Mouse (Mus musculus) limb, embryonic 12.5 days (tissue): ENCODE measurements around the gene Plekhg6. TPM values are rescaled to one million over a fixed set of nuclear protein-coding genes. Genes with fewer than 3 reads are reported as not detected.

Source experiments
- ATAC-seq: fragments of 200-750 bp; cut with Nextera tagmentation; 2 replicates; pipeline ENCODE4 v1.8.0; 2017; ENCODE audit warnings: low read depth, moderate TSS enrichment; ENCODE audit not compliant: insufficient number of reproducible peaks, insufficient read depth, low FRiP score, low TSS enrichment
- H3K27ac ChIP-seq: fragments of 300-500 bp; sonication (generic); 2 replicates; pipeline ENCODE4 v1.5.1; 2016; ENCODE audit warnings: mild to moderate bottlenecking, moderate library complexity
- H3K27me3 ChIP-seq: fragments of 300-500 bp; sonication (generic); 2 replicates; pipeline ENCODE4 v1.6.1; 2016; ENCODE audit warnings: mild to moderate bottlenecking, moderate library complexity
- H3K36me3 ChIP-seq: fragments of 300-500 bp; sonication (generic); 2 replicates; pipeline ENCODE4 v1.6.1; 2016; ENCODE audit warnings: mild to moderate bottlenecking, moderate library complexity
- H3K4me1 ChIP-seq: fragments of 300-500 bp; sonication (generic); replicated peaks from 2 replicates; pipeline ENCODE4 v1.6.1; 2016
- H3K4me2 ChIP-seq: fragments of 300-500 bp; sonication (generic); 2 replicates; pipeline ENCODE4 v1.6.1; 2016; ENCODE audit warnings: mild to moderate bottlenecking, moderate library complexity
- H3K4me3 ChIP-seq: fragments of 300-500 bp; sonication (generic); replicated peaks from 2 replicates; pipeline ENCODE4 v1.5.1; 2016; ENCODE audit warnings: mild to moderate bottlenecking
- H3K9ac ChIP-seq: fragments of 300-500 bp; sonication (generic); replicated peaks from 2 replicates; pipeline ENCODE4 v1.6.1; 2016; ENCODE audit warnings: mild to moderate bottlenecking, moderate library complexity
- H3K9me3 ChIP-seq: fragments of 300-500 bp; sonication (generic); 2 replicates; pipeline ENCODE4 v1.6.1; 2016; ENCODE audit warnings: mild to moderate bottlenecking, moderate library complexity
- WGBS: fragments of 180-500 bp; shearing (Covaris S2); methylation state at CpG from one replicate; pipeline ENCODE4 v1.1.7; 2016; 5-methylcytosine and 5-hydroxymethylcytosine counted together
- polyA plus RNA-seq: library from polyadenylated mRNA; unstranded; fragments of >200 nt; fragmentation: Nextera tagmentation; extraction: Ambion mirVana; gene quantifications from 2 replicates; pipeline ENCODE4 v1.2.1, GENCODE M21; 2016

Gene Plekhg6
- polyA plus RNA-seq, 1 experiment from 2014 or later: 0.41 TPM

DNA sequence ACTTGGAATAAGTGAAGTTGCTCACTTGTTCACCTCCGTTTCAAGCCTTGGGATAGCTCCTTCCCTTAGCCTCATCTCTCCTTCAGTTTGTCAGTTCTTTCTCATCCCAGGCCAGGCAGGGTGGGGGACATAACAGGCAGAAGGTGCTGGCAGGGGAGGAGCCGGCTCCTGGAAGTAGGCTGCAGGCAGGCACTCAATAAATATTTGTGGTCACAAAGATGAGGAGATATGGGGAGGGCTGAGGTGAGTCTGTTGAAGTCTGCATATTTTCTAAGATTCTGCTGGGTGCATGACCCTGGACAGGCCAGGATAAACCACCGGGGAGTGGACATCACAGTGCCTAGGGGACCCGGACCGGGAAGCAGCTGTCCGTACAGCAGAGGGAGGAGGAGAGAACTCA, 57.0 kb downstream of the Plekhg6 start:
- no peak overlapping the region for H3K27ac ChIP-seq
- no peak overlapping the region for H3K4me3 ChIP-seq
- H3K36me3 ChIP-seq: no peaks in the 10 kb centered on the region
- H3K4me2 ChIP-seq: no peak overlapping the region
- no peak for ATAC-seq
- WGBS: 53% methylated on average over 6 of the region's 6 CpGs
- H3K27me3 ChIP-seq: peaks cover 55% of the 10 kb centered on the region
- no peaks in the 10 kb centered on the region for H3K9me3 ChIP-seq
- H3K4me1 ChIP-seq: peaks cover 6% of the 10 kb centered on the region; the same call in 1 of the 2 replicates
- no peak overlapping the region for H3K9ac ChIP-seq

DNA sequence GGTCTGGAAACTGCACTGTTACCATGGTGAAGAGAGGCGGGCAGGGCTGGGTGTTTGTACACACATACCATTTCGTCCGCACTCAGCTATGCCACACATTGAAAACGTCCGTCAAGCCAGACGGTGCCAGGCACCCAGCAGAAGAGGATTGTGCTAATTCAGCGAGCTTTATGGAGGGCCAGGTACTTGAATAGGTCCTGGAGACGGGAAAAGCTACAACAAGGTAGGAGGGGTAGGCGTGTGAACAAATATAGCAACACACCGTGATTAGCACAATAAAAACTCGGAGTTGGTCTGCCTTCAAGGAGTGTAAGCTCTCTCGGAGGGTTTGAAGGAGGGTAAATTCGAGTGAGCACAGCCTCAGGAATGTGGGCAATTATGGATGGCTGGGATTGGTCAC, 57.8 kb downstream of the Plekhg6 start:
- Histone ChIP-seq H3K9ac (no peak overlapping the region), H3K36me3 (no peaks in the 10 kb centered on the region), H3K4me3 (no peak overlapping the region), H3K4me1 (peaks cover 6% of the 10 kb centered on the region; the same call in 1 of the 2 replicates), H3K27ac (no peak overlapping the region), H3K27me3 (peaks cover 55% of the 10 kb centered on the region), H3K9me3 (no peaks in the 10 kb centered on the region), H3K4me2 (no peak overlapping the region)
- WGBS: 59% methylated on average over 13 of the region's 13 CpGs
- no peak for ATAC-seq

DNA sequence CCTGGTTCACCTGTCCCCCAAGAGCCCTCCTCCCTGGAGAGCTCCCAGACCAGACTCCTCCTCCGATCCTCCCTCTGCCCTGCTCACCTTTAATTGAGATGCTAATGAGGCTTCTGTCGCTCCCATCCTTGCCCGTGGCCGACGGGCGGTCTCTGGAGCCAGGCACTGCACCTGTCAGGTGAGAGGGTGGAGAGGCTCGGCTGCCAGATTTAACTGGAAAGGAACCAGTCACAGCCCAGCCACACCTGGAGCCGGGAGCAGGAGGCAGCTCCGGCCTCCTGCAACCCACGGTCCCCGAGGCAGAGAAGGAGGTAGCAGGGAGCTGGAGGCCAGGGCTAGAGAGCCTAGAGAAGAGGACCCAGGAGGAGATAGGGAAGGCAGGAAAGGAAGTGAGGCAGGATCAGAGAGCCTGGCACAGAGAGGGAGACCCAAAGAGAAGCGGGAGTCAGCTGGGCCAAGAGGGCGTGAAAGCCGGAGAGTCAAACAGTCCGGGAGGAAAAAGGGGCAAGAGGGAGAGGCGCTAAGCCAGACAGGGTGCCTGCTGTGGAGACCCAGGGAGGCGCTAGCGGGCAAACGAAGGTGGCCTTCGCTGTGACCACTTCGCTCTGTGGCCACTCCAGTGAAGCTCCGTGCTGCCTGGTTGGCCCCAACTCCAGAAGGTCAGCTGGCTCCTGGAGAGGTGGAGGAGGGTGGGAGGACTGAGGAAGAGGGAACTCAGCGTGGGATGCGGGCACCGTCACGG, 59.3 kb downstream of the Plekhg6 start:
- whole genome bisulfite sequencing: 5% methylated on average over 26 of the region's 26 CpGs
- no peak overlapping the region for H3K4me3 ChIP-seq
- H3K9ac ChIP-seq: no peak overlapping the region

GRCm38 (mm10) chr6:125320323-125320722, 60.3 kb downstream of the Plekhg6 start, which contains the start of gene Scnn1a:
Scnn1a (plus strand) TSS chr6:125320659.
- WGBS: 82% methylated on average over 1 of the region's 1 CpGs
- ATAC-seq: no peak
- Histone ChIP-seq H3K36me3 (no peaks in the 10 kb centered on the region), H3K4me2 (no peak within 1 kb of the TSS), H3K9ac (0 out of 2 replicates have a peak within 1 kb of the TSS, but pooled peaks have one; percentile 8), H3K27me3 (peaks cover 55% of the 10 kb centered on the region), H3K4me3 (no peak within 1 kb of the TSS), H3K4me1 (peaks cover 6% of the 10 kb centered on the region; the same call in 1 of the 2 replicates), H3K27ac (no peak within 1 kb of the TSS), H3K9me3 (no peaks in the 10 kb centered on the region)

More for the DNA sequence above, 59.3 kb downstream of the Plekhg6 start:
- Histone ChIP-seq H3K9me3 (no peaks in the 10 kb centered on the region), H3K36me3 (no peaks in the 10 kb centered on the region), H3K27me3 (peaks cover 55% of the 10 kb centered on the region), H3K4me1 (peaks cover 6% of the 10 kb centered on the region; the same call in 1 of the 2 replicates), H3K27ac (no peak overlapping the region), H3K4me2 (no peak overlapping the region)
- no peak for ATAC-seq

GRCm38 (mm10) chr6:125319919-125320296, 60.7 kb downstream of the Plekhg6 start:
- Histone ChIP-seq H3K27me3 (peaks cover 55% of the 10 kb centered on the region), H3K27ac (no peak overlapping the region), H3K36me3 (no peaks in the 10 kb centered on the region), H3K4me3 (no peak overlapping the region), H3K9me3 (no peaks in the 10 kb centered on the region), H3K9ac (0 out of 2 replicates have a peak overlapping the region, but pooled peaks have one; percentile 8), H3K4me2 (no peak overlapping the region), H3K4me1 (peaks cover 7% of the 10 kb centered on the region)
- no peak for ATAC-seq

DNA sequence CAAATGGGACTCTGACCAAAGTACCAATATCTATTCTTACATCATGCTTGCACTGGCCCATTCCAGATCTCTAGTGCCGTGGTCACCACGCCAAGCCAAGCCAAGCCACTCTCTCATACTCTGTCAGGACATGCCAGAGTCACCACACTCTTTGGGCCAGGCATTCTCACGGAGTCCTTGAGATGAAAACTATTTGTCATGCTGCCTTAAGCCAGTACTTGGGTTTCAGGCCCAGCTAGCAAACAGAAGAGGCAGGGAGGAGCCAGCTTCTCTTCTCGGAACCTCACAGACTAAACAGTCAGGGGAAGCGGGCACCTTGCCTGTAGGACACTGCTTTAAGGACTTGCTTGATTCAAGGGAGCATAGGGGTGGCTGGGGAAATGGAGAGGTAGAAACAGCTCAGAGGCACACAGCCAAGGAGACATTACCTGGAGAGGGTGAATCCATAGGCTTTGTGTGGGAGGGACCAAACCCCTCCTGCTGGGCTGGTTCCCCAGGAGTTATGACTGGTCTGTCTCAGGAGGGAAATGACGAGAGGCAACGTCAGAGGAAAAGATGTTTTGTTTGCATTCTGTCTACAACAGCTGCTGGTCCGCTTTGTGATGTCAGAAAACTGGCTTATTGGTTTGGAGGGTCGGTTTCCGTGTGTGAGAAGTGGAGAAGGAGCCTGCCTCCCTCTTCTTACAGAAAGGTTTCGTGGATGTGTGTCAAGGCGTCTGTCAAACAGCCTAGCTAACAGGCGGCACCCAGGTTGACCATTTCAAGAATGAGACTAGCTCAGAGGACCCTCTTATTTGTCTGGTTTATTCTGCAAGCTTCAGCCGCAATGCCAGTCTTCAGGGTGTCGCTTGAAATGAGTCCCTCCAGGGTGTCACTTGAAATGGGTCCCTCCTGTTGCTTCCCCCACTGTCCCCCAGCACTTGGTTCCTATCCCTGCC, 61.3 kb downstream of the Plekhg6 start:
- Histone ChIP-seq H3K4me1 (peaks cover 13% of the 10 kb centered on the region), H3K36me3 (no peaks in the 10 kb centered on the region), H3K4me3 (no peak overlapping the region), H3K4me2 (no peak overlapping the region), H3K9ac (no peak overlapping the region), H3K9me3 (no peaks in the 10 kb centered on the region), H3K27me3 (peaks cover 54% of the 10 kb centered on the region), H3K27ac (no peak overlapping the region)
- ATAC-seq: no peak
- 66% methylated on average over 15 of the region's 15 CpGs for WGBS

DNA sequence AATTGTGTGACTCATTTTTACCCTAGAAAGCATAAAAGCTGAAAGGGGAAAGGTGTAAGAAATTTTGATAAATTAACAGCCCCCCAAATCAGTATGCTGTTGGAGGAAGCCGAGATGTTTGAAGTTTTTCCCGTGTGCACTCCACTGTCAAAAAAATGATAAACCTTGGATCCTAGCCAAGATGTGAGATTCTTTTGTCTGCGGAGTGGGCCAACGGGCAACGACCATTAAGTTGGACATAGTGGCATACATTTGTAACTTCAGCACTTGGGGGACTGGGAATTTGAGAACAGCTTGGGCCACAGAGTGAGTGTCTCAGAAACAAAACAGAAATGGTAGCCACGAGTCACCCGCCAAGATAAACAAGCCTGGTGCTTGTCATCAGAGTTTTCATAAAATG, 63.5 kb downstream of the Plekhg6 start:
- ATAC-seq: no peak
- Histone ChIP-seq H3K27ac (no peak overlapping the region), H3K27me3 (peaks cover 36% of the 10 kb centered on the region), H3K4me2 (no peak overlapping the region), H3K9ac (no peak overlapping the region), H3K4me1 (peaks cover 34% of the 10 kb centered on the region), H3K4me3 (no peak overlapping the region), H3K36me3 (no peaks in the 10 kb centered on the region), H3K9me3 (no peaks in the 10 kb centered on the region)
- WGBS: 74% methylated on average over 7 of the region's 7 CpGs

- ATAC-seq: no peak
- H3K27ac ChIP-seq: peak overlapping the region; percentile 83; the same call in 1 of the 2 replicates
- H3K27me3 ChIP-seq: peaks cover 13% of the 10 kb centered on the region
- no peak overlapping the region for H3K4me3 ChIP-seq
- 62% methylated on average over 6 of the region's 6 CpGs for WGBS
- H3K9me3 ChIP-seq: no peaks in the 10 kb centered on the region
- peaks cover 39% of the 10 kb centered on the region for H3K4me1 ChIP-seq
- H3K4me2 ChIP-seq: peak overlapping the region; percentile 78; the same call in 1 of the 2 replicates
- 0 out of 2 replicates have a peak, but pooled peaks cover 12% of the 10 kb centered on the region for H3K36me3 ChIP-seq
- no peak overlapping the region for H3K9ac ChIP-seq
These were observed 65.8 kb downstream of the Plekhg6 start for GRCm38 (mm10) chr6:125314746-125315145.

DNA sequence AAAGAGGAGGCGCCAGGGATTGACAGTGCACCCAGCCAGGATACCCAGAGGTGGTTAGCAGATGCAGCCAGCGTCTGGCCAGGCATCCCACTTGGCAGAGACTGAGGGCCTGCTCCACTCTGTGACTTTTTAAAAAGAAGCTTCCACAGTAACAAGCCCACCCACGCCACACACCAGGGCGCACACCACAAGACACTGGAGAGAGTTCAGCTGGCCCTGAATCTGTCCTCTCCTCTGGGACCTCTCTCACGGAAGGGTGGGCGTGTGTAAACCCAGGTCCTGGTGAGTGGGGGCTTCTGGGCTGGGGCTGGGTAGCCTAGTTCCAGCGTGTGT, 66.4 kb downstream of the Plekhg6 start:
- peak; percentile 32 for ATAC-seq
- peak overlapping the region; percentile 89 for H3K9ac ChIP-seq
- H3K4me1 ChIP-seq: peaks cover 44% of the 10 kb centered on the region
- H3K27ac ChIP-seq: peak overlapping the region; percentile 83
- peaks cover 7% of the 10 kb centered on the region; the same call in 1 of the 2 replicates for H3K27me3 ChIP-seq
- 0 out of 2 replicates have a peak, but pooled peaks cover 13% of the 10 kb centered on the region for H3K36me3 ChIP-seq
- H3K9me3 ChIP-seq: no peaks in the 10 kb centered on the region
- peak overlapping the region; percentile 53 for H3K4me3 ChIP-seq
- H3K4me2 ChIP-seq: peak overlapping the region; percentile 78
- 51% methylated on average over 7 of the region's 7 CpGs for WGBS

DNA sequence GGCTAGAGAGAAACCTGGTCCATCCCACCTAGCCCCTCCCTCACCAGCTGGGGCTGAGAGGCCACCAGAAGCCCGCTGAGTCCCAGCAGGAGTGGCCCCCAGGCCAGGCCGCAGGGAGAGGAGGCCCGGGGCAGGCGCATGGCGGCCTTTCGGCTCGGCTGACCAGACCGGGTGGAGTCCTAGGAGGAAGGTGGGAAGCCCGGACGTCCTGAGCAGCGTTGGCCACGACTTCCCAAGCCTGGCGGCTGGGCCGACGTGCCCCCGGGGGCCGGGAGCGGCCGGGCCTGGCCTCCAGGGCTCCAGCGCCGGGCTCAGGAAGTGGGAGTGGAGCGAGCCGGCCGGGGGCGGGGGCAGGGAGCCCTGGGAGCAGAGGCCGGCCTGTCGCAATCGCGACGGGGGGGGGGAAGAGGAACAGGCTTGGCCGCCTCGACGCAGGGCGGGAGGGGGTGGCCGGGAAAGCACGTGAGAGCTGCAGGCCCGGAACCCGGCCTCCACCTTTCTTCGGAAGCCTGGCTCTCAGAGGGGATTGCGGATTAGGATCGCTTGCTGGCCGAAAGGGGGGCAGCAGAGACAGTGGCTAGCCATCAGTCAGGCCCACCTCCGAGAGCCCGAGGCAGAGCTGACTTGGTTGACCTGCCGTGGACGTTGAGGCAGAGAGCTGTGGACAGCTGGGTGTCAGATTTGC, 66.9 kb downstream of the Plekhg6 start, which contains the start of gene Ltbr:
TSS of gene Ltbr (minus strand) at position 340 of the 685 bp plus-strand sequence.
- WGBS: under 1% methylated on average over 36 of the region's 46 CpGs
- peaks cover 17% of the 10 kb centered on the region for H3K36me3 ChIP-seq
- H3K27me3 ChIP-seq: 0 out of 2 replicates have a peak, but pooled peaks cover 2% of the 10 kb centered on the region
- H3K9ac ChIP-seq: peak within 1 kb of the TSS; percentile 89
- peak; percentile 58 for ATAC-seq
- H3K4me3 ChIP-seq: peak within 1 kb of the TSS; percentile 53
- H3K4me2 ChIP-seq: peak within 1 kb of the TSS; percentile 78
- peak within 1 kb of the TSS; percentile 83 for H3K27ac ChIP-seq
- peaks cover 49% of the 10 kb centered on the region for H3K4me1 ChIP-seq
- no peaks in the 10 kb centered on the region for H3K9me3 ChIP-seq
